Mouse (Mus musculus) cerebellum, adult 2 months (tissue): Measurements from ENCODE around the gene Kdm5b.
"Not testable (repeated sequence)": the region's sequence is repeated elsewhere in the genome, so short reads cannot be mapped to it uniquely, and the experiment has no call there.

Source experiments
- CTCF ChIP-seq: fragments of 200-500 bp; IDR thresholded peaks from 2 replicates; pipeline ENCODE4 v1.5.1; 2011; ENCODE audit warnings: low read depth, mild to moderate bottlenecking, control low read depth, low read length, moderate library complexity, borderline replicate concordance; ENCODE audit not compliant: insufficient read depth
- POLR2A ChIP-seq: fragments of 200-500 bp; IDR thresholded peaks from 2 replicates; pipeline ENCODE4 v1.6.1; 2011; ENCODE audit warnings: low read length, control low read depth, borderline replicate concordance; ENCODE audit not compliant: insufficient read depth

DNA sequence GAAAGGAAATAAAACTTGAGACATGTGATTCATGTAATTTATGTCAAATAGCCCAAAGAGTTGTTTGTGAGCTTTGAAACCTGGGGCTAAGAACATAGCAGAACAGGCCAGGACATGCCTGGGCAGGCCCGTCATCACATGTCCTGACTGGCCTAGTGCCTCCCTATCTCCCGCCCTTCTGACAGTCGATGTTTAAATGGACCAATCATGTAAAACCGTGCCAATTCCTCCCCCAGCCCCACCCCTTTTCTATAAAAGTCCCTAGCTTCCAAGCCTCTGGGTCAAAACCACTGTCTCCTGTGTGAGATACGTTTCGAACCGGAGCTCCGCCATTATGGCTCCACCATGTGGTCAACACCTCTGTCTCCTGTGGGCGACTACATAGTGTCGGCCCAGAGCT is 26.3 kb upstream of the Kdm5b start:
- TF ChIP-seq POLR2A, CTCF: not testable (repeated sequence)
